Mouse (Mus musculus) lung, postnatal 36 days (tissue): Measurements from ENCODE around the gene Bpifb5.
"Not testable (repeated sequence)": the region's sequence is repeated elsewhere in the genome, so short reads cannot be mapped to it uniquely, and the experiment has no call there.

Experiments
- DNase-seq: peaks from one replicate; pipeline ENCODE4 v3.0.0; 2022; ENCODE audit warnings: mixed read lengths

The Bpifb5 gene

GRCm38 (mm10) chr2:154223265-154223916 lies at the start of gene Bpifb5:
Gene Bpifb5, plus strand, starts transcription at chr2:154223742.
- DNase-seq = peak; percentile 75

GRCm38 (mm10) chr2:154181900-154182299 lies 41.6 kb upstream of the Bpifb5 start:
- not testable (repeated sequence) for DNase-seq

- DNase-seq = not testable (repeated sequence)
These were observed 40.5 kb upstream of the Bpifb5 start for GRCm38 (mm10) chr2:154183061-154183460.

- DNase-seq = peak; percentile 73
These were observed 38.2 kb upstream of the Bpifb5 start for GRCm38 (mm10) chr2:154185319-154185718.

- peak; percentile 25 for DNase-seq
These were observed 37.8 kb upstream of the Bpifb5 start for GRCm38 (mm10) chr2:154185748-154186147.

GRCm38 (mm10) chr2:154187468-154187867 lies 36.1 kb upstream of the Bpifb5 start:
- DNase-seq = peak; percentile 44

- DNase-seq = no peak
These were observed 33.6 kb upstream of the Bpifb5 start for GRCm38 (mm10) chr2:154189877-154190434.

GRCm38 (mm10) chr2:154190546-154191258 lies 32.8 kb upstream of the Bpifb5 start, which contains the start of gene Bpifb1:
Gene Bpifb1, plus strand, starts transcription at chr2:154190818.
- DNase-seq = no peak

- no peak for DNase-seq
These were observed 31.4 kb upstream of the Bpifb5 start for GRCm38 (mm10) chr2:154192141-154192540.

- no peak for DNase-seq
These were observed 30.5 kb upstream of the Bpifb5 start for GRCm38 (mm10) chr2:154193071-154193470.

- peak; percentile 30 for DNase-seq
These were observed 29.5 kb upstream of the Bpifb5 start for GRCm38 (mm10) chr2:154193994-154194504.

- no peak for DNase-seq
These were observed 26.5 kb upstream of the Bpifb5 start for GRCm38 (mm10) chr2:154197036-154197435.

- DNase-seq = no peak
These were observed 18.9 kb upstream of the Bpifb5 start for GRCm38 (mm10) chr2:154204630-154205029.

GRCm38 (mm10) chr2:154206908-154207307 lies 16.6 kb upstream of the Bpifb5 start:
- DNase-seq = peak; percentile 77

- no peak for DNase-seq
These were observed 14.4 kb upstream of the Bpifb5 start for GRCm38 (mm10) chr2:154209112-154209511.

- DNase-seq = no peak
These were observed 12.4 kb upstream of the Bpifb5 start for GRCm38 (mm10) chr2:154211121-154211520.

- no peak for DNase-seq
These were observed 11.7 kb upstream of the Bpifb5 start for GRCm38 (mm10) chr2:154211881-154212280.

GRCm38 (mm10) chr2:154215191-154215590 lies 8.4 kb upstream of the Bpifb5 start:
- peak; percentile 81 for DNase-seq

GRCm38 (mm10) chr2:154219950-154220349 lies 3.6 kb upstream of the Bpifb5 start:
- DNase-seq = no peak

GRCm38 (mm10) chr2:154223917-154224273 lies 353 bp downstream of the Bpifb5 start:
- DNase-seq = no peak

- no peak for DNase-seq
These were observed 3.4 kb downstream of the Bpifb5 start for GRCm38 (mm10) chr2:154226991-154227390.

- no peak for DNase-seq
These were observed 4.3 kb downstream of the Bpifb5 start for GRCm38 (mm10) chr2:154227830-154228229.

- no peak for DNase-seq
These were observed 9.9 kb downstream of the Bpifb5 start for GRCm38 (mm10) chr2:154233426-154233825.

GRCm38 (mm10) chr2:154240771-154241170 lies 17.2 kb downstream of the Bpifb5 start:
- DNase-seq = peak; percentile 63
